Mouse (Mus musculus): ENCODE measurements around the gene Hinfp. TPM values are rescaled to one million over a fixed set of nuclear protein-coding genes. Genes with fewer than 3 reads are reported as not detected.
A peak's percentile ranks its signal among the peaks of the same experiment; 100 is the strongest.

The Hinfp gene
- polyA plus RNA-seq, 1 experiment from 2014 or later, result 23.2 TPM

GRCm38 (mm10) chr9:44336093-44336406 is 30.6 kb upstream of the Hinfp start:
- peaks cover 23% of the 10 kb centered on the region; the same call in 1 of the 2 replicates for H3K36me3 ChIP-seq (ENCODE audit: control insufficient read depth, insufficient read depth, low read length)
- H3K4me2 ChIP-seq (ENCODE audit: low read depth, low read length), result peak overlapping the region; percentile 83
- peaks cover 4% of the 10 kb centered on the region; the same call in 1 of the 2 replicates for H3K4me1 ChIP-seq (ENCODE audit: control insufficient read depth, insufficient read depth, low read length)
- ATAC-seq (ENCODE audit: low read depth), result no peak
- no peaks in the 10 kb centered on the region for H3K27me3 ChIP-seq (ENCODE audit: control insufficient read depth, insufficient read depth, low read length)
- peak overlapping the region; percentile 82 for H3K4me3 ChIP-seq (ENCODE audit: low read depth, low read length)
- peak overlapping the region; percentile 88 for H3K9ac ChIP-seq (replicated peaks; ENCODE audit: low read depth, low read length)
- H3K9me3 ChIP-seq (ENCODE audit: control insufficient read depth, low read length), result no peaks in the 10 kb centered on the region
- H3K27ac ChIP-seq (ENCODE audit: low read depth, low read length), result peak overlapping the region; percentile 87
- WGBS, result under 1% methylated on average over 5 of the region's 5 CpGs

GRCm38 (mm10) chr9:44335331-44336092 is 30.0 kb upstream of the Hinfp start:
- H3K27ac ChIP-seq (ENCODE audit: low read depth, low read length), result peak overlapping the region; percentile 87
- peak overlapping the region; percentile 88 for H3K9ac ChIP-seq (replicated peaks; ENCODE audit: low read depth, low read length)
- H3K4me2 ChIP-seq (ENCODE audit: low read depth, low read length), result peak overlapping the region; percentile 83
- peaks cover 4% of the 10 kb centered on the region; the same call in 1 of the 2 replicates for H3K4me1 ChIP-seq (ENCODE audit: control insufficient read depth, insufficient read depth, low read length)
- peak overlapping the region; percentile 82 for H3K4me3 ChIP-seq (ENCODE audit: low read depth, low read length)
- H3K36me3 ChIP-seq (ENCODE audit: control insufficient read depth, insufficient read depth, low read length), result peaks cover 26% of the 10 kb centered on the region; the same call in 1 of the 2 replicates
- H3K27me3 ChIP-seq (ENCODE audit: control insufficient read depth, insufficient read depth, low read length), result no peaks in the 10 kb centered on the region
- WGBS, result 0% methylated on average over 50 of the region's 50 CpGs
- no peaks in the 10 kb centered on the region for H3K9me3 ChIP-seq (ENCODE audit: control insufficient read depth, low read length)
- peak; percentile 9; the same call in 1 of the 2 replicates for ATAC-seq (ENCODE audit: low read depth)

GRCm38 (mm10) chr9:44334396-44335330 is 29.2 kb upstream of the Hinfp start, which contains the start of gene H2afx:
TSS of gene H2afx (plus strand) at chr9:44334694.
- H3K36me3 ChIP-seq (ENCODE audit: control insufficient read depth, insufficient read depth, low read length), result peaks cover 26% of the 10 kb centered on the region; the same call in 1 of the 2 replicates
- H3K4me3 ChIP-seq (ENCODE audit: low read depth, low read length), result peak within 1 kb of the TSS; percentile 82
- H3K4me2 ChIP-seq (ENCODE audit: low read depth, low read length), result peak within 1 kb of the TSS; percentile 83
- peak within 1 kb of the TSS; percentile 88 for H3K9ac ChIP-seq (replicated peaks; ENCODE audit: low read depth, low read length)
- no peaks in the 10 kb centered on the region for H3K9me3 ChIP-seq (ENCODE audit: control insufficient read depth, low read length)
- WGBS, result under 1% methylated on average over 87 of the region's 91 CpGs
- H3K27me3 ChIP-seq (ENCODE audit: control insufficient read depth, insufficient read depth, low read length), result no peaks in the 10 kb centered on the region
- peak; percentile 97 for ATAC-seq (ENCODE audit: low read depth)
- H3K4me1 ChIP-seq (ENCODE audit: control insufficient read depth, insufficient read depth, low read length), result peaks cover 4% of the 10 kb centered on the region; the same call in 1 of the 2 replicates
- H3K27ac ChIP-seq (ENCODE audit: low read depth, low read length), result peak within 1 kb of the TSS; percentile 87

DNA sequence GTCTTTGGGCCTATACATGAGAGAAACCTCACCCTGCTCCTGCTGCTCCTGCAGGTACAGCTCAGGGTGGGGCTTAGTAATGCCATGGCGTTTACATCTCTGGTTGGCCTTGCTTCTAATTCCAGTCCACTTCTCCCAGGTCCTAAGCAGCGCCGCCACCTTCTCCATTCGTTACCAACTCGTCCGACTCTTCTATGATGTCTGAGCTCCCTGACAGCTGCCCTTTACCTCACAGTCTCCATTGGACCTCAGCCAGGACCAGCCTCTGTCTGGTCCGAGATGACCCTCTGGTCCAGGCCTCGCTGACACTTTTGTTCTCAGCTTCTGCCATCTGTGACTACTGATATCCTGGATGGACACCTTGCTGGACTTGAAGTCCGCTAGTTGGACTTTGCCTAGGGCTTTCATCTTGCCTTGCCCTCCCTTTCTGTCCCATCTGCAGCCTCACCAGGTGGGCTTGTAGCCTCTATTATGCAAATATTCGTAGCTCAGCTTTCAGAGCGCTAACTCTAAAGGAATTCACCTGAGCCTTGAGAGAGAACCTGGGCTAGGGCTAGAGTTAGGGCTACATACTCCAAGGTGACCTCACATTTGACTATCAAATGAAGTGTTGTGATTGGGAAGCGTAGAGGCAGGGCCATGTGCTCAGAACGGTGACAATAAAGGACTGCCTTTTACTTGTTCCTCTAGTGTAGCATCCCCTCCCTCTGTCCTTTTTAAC is 27.6 kb upstream of the Hinfp start:
- H3K27ac ChIP-seq (ENCODE audit: low read depth, low read length), result no peak overlapping the region
- H3K4me2 ChIP-seq (ENCODE audit: low read depth, low read length), result no peak overlapping the region
- H3K27me3 ChIP-seq (ENCODE audit: control insufficient read depth, insufficient read depth, low read length), result no peaks in the 10 kb centered on the region
- no peaks in the 10 kb centered on the region for H3K9me3 ChIP-seq (ENCODE audit: control insufficient read depth, low read length)
- ATAC-seq (ENCODE audit: low read depth), result no peak
- peaks cover 26% of the 10 kb centered on the region; the same call in 1 of the 2 replicates for H3K36me3 ChIP-seq (ENCODE audit: control insufficient read depth, insufficient read depth, low read length)
- no peak overlapping the region for H3K9ac ChIP-seq (replicated peaks; ENCODE audit: low read depth, low read length)
- WGBS, result 98% methylated on average over 13 of the region's 13 CpGs
- H3K4me3 ChIP-seq (ENCODE audit: low read depth, low read length), result no peak overlapping the region
- peaks cover 4% of the 10 kb centered on the region for H3K4me1 ChIP-seq (ENCODE audit: control insufficient read depth, insufficient read depth, low read length)

GRCm38 (mm10) chr9:44330736-44331135 is 25.3 kb upstream of the Hinfp start:
- no peak for ATAC-seq (ENCODE audit: low read depth)
- H3K9me3 ChIP-seq (ENCODE audit: control insufficient read depth, low read length), result no peaks in the 10 kb centered on the region
- 92% methylated on average over 6 of the region's 6 CpGs for WGBS
- H3K4me2 ChIP-seq (ENCODE audit: low read depth, low read length), result no peak overlapping the region
- no peaks in the 10 kb centered on the region for H3K27me3 ChIP-seq (ENCODE audit: control insufficient read depth, insufficient read depth, low read length)
- no peak overlapping the region for H3K4me3 ChIP-seq (ENCODE audit: low read depth, low read length)
- H3K36me3 ChIP-seq (ENCODE audit: control insufficient read depth, insufficient read depth, low read length), result peaks cover 26% of the 10 kb centered on the region; the same call in 1 of the 2 replicates
- peaks cover 10% of the 10 kb centered on the region for H3K4me1 ChIP-seq (ENCODE audit: control insufficient read depth, insufficient read depth, low read length)
- no peak overlapping the region for H3K27ac ChIP-seq (ENCODE audit: low read depth, low read length)
- H3K9ac ChIP-seq (replicated peaks; ENCODE audit: low read depth, low read length), result no peak overlapping the region

- H3K4me1 ChIP-seq (ENCODE audit: control insufficient read depth, insufficient read depth, low read length), result peaks cover 12% of the 10 kb centered on the region
- H3K9me3 ChIP-seq (ENCODE audit: control insufficient read depth, low read length), result no peaks in the 10 kb centered on the region
- peak overlapping the region; percentile 83 for H3K4me2 ChIP-seq (ENCODE audit: low read depth, low read length)
- ATAC-seq (ENCODE audit: low read depth), result no peak
- H3K27me3 ChIP-seq (ENCODE audit: control insufficient read depth, insufficient read depth, low read length), result no peaks in the 10 kb centered on the region
- H3K27ac ChIP-seq (ENCODE audit: low read depth, low read length), result no peak overlapping the region
- H3K9ac ChIP-seq (replicated peaks; ENCODE audit: low read depth, low read length), result peak overlapping the region; percentile 67; the same call in 1 of the 2 replicates
- WGBS, result 88% methylated on average over 5 of the region's 5 CpGs
- peak overlapping the region; percentile 48; the same call in 1 of the 2 replicates for H3K4me3 ChIP-seq (ENCODE audit: low read depth, low read length)
- peaks cover 20% of the 10 kb centered on the region; the same call in 1 of the 2 replicates for H3K36me3 ChIP-seq (ENCODE audit: control insufficient read depth, insufficient read depth, low read length)
Measured at GRCm38 (mm10) chr9:44327926-44328325, 22.5 kb upstream of the Hinfp start.

GRCm38 (mm10) chr9:44327064-44327711 is 21.7 kb upstream of the Hinfp start:
- Histone ChIP-seq H3K9ac (replicated peaks; ENCODE audit: low read depth, low read length) (peak overlapping the region; percentile 67), H3K4me2 (ENCODE audit: low read depth, low read length) (peak overlapping the region; percentile 83), H3K4me1 (ENCODE audit: control insufficient read depth, insufficient read depth, low read length) (peaks cover 12% of the 10 kb centered on the region), H3K4me3 (ENCODE audit: low read depth, low read length) (peak overlapping the region; percentile 48), H3K27me3 (ENCODE audit: control insufficient read depth, insufficient read depth, low read length) (no peaks in the 10 kb centered on the region), H3K27ac (ENCODE audit: low read depth, low read length) (peak overlapping the region; percentile 63), H3K9me3 (ENCODE audit: control insufficient read depth, low read length) (no peaks in the 10 kb centered on the region), H3K36me3 (ENCODE audit: control insufficient read depth, insufficient read depth, low read length) (peaks cover 14% of the 10 kb centered on the region; the same call in 1 of the 2 replicates)
- 1% methylated on average over 22 of the region's 22 CpGs for WGBS
- peak; percentile 25; the same call in 1 of the 2 replicates for ATAC-seq (ENCODE audit: low read depth)

All from neural tube, embryonic 14.5 days (tissue).